Mouse (Mus musculus): ENCODE measurements around the gene Dlg1.

Gene Dlg1

GRCm38 (mm10) chr16:31737081-31737480 is 73.8 kb downstream of the Dlg1 start:
- DNase-seq (ENCODE audit: low read depth, low spot score): no peak

GRCm38 (mm10) chr16:31737761-31738160 is 74.5 kb downstream of the Dlg1 start:
- no peak for DNase-seq (ENCODE audit: low read depth, low spot score)

DNA sequence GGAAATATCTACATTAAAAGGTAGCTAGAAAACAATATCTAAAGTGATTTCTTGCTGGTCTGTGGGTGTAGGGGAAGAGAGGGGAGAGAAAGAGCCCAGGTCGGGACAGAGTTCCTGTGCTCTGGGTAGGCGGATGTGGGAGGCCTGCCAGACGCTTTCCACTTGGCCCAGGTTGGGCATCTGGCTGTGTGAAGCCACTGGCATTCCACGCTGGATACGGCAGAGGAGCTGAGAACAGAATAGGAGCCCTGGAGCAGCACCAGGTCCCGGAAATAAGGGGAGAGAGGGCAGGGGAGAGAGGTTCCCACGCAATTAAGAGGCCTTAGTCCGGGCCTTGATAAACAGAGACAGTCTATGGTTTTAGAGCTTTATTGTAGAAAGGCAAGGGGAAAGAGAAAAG is 77.0 kb downstream of the Dlg1 start:
- no peak for DNase-seq (ENCODE audit: low read depth, low spot score)

DNA sequence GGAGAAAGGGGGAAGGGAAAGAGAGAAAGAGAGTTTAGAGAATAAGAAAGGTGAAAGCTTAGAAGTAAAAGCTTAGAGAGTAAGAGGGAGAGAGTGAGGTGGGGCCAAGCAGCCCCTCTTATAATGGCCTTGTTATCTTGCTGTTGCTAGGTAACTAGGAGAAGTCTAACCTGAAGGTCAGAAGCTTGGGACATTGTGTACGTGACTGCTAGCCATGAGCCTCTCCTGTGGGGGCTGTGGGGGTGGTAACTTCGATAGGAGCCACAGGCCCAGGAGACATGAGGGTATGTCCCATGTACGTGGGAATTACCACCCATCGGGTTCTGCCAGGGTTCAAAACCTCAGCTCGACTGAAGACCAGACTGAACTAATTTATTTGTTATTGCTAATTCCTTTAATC is 77.5 kb downstream of the Dlg1 start:
- DNase-seq (ENCODE audit: low read depth, low spot score): no peak

DNA sequence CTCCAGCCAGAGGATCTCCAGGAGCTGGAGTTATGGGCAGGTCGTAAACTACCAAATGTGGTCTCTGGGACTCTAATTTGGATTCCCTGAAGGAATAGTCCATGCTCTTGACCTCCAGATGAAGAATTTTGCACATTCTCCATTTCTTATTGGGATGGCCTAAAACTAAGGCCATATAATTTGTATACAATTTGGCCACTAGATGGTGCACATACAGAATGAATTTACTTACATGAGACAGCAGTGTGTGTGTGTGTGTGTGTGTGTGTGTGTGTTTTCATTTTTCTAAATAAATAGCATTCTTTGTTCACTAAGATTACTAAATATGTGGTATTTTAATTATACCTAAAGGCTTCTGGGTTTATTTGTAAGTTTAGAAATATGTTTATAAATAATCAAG is 87.3 kb downstream of the Dlg1 start:
- no peak for DNase-seq (ENCODE audit: low read depth, low spot score)

DNA sequence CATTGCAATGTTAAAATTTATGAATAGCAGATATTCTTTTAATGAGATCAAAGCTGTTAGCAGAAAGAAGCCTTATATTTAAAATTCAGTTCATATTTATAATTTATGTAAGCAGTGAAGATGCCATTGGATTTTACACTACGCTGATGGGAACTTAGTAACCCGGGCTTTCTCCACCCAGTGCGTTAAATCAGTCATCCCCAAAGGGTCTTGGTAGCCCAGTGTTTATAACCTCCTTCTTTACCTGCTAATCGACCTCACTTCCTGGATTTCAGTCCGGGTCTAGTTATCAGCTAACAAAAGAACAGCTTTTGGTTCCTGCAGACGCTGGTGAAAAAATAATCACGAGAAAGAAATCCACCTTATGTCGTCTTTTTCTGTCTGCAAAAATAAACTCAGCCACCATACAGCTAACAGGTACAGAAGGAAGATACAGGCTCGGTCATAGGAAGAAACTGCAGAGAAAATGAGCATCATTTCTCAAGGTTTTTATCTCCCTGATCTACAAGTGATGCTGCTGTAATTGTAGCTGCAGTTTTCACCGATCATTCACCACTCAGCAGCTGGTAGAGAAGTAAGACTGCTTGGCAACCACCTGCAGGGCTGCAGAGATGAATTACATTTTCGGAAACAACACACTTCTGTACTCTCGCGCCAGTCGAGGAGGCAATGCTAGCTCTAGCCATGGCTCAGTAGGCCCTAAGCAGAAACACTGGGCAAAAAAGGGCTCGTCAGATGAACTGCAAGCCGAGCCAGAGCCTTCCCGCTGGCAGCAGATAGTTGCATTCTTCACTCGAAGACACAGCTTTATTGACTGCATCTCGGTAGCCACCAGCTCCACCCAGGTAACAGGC is 91.2 kb downstream of the Dlg1 start:
- no peak for DNase-seq (ENCODE audit: low read depth, low spot score)

GRCm38 (mm10) chr16:31755053-31755452 is 91.8 kb downstream of the Dlg1 start:
- DNase-seq (ENCODE audit: low read depth, low spot score): no peak

DNA sequence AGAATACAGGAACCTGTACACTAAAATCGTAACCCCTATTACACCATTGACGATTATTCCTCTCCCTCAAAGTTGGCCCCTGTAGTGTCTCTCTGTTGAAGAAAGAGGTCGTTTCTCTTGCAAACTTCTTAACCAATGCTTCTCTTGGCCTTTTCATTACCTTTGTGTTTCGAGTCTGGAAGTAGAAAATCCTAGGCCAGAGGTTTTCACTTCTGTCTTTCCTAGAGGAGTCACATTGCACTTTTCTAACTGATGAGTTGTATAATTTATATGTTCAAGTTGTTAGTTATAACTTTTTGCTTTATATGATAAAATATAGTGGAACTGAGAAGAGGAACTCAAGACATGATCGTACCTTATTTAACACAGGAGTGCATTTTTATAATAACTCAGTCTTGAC is 93.2 kb downstream of the Dlg1 start:
- DNase-seq (ENCODE audit: low read depth, low spot score): no peak

- no peak for DNase-seq (ENCODE audit: low read depth, low spot score)
Measured at GRCm38 (mm10) chr16:31757606-31758005, 94.4 kb downstream of the Dlg1 start.

- no peak for DNase-seq (ENCODE audit: low read depth, low spot score)
Measured at GRCm38 (mm10) chr16:31759416-31759815, 96.2 kb downstream of the Dlg1 start.

DNA sequence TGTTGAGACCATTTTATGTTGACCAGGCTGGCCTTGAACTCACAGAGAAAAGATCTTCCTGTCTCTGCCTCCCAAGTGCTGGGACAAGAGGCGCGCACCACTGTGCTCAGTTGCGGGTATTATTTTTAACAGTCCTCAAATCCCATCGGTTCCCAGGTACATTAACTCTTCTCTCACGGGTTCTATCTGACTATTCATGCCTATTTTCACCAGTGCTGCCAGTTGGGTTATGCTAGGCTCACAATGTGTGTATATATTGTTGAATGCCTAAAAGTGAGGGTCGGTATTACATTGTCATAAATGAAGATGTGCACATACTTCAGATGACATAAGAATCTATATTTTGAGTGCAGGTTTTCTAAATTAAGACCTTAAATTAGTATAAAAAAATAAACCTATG is 103.1 kb downstream of the Dlg1 start:
- no peak for DNase-seq (ENCODE audit: low read depth, low spot score)

GRCm38 (mm10) chr16:31766715-31767114 is 103.5 kb downstream of the Dlg1 start:
- DNase-seq (ENCODE audit: low read depth, low spot score): no peak

DNA sequence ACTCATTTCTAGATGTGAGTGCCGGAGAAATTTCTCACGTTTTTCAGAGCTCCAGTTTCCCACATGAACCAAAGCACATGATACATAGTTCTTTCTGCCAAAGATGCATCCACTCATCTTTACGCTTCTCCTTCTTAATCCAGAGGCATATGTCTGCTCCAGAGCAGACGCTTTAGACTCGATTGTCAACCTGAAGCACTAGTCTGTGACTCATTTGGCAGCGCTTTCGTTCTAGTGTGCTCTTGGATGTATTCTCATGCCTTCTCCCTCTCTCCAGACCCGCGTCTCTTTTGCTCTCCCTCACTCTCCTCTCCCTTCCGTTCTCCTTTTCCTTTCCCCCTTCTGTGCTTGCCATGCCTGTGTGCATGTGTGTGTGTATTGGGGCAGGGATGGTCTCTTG is 112.7 kb downstream of the Dlg1 start:
- no peak for DNase-seq (ENCODE audit: low read depth, low spot score)

DNA sequence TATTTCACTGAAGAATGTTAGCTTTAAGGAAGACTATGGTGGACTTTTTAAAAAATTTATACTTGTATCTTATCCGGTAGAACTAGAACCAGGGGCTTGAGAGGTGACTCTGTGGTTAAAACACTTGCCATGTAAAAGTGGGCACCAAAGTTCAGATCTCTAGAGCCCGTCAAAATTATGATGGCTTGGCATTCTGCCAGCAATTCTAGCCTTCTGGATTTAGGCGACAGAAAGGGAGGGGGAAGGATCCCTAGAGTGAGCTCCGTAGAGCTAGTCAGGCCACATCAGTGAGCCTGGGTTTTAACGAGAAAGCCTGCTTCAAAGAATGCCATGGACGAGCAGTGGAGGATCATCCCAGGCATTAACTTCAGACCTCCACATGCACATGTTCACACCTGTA is 117.8 kb downstream of the Dlg1 start:
- DNase-seq (ENCODE audit: low read depth, low spot score): no peak

DNA sequence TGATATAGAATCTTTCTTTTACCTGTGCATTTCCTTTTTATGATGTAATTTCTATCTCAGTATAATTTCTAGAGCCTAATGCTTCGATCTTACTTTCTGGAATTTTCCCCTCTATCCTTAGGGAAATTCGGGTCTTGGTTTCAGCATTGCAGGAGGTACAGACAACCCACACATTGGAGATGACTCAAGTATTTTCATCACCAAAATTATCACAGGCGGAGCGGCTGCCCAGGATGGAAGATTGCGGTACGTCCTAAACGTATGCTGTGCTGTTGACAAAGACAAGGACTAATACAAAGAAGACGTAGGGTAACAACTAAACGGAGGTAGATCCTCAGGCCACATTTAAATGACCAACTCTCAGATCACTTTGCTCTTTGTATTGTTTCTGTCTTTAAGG is 126.8 kb downstream of the Dlg1 start:
- DNase-seq (ENCODE audit: low read depth, low spot score): no peak

- DNase-seq (ENCODE audit: low read depth, low spot score): no peak
Measured at GRCm38 (mm10) chr16:31803644-31804043, 140.4 kb downstream of the Dlg1 start.

- no peak for DNase-seq (ENCODE audit: low read depth, low spot score)
Measured at GRCm38 (mm10) chr16:31826049-31826448, 162.8 kb downstream of the Dlg1 start.

DNA sequence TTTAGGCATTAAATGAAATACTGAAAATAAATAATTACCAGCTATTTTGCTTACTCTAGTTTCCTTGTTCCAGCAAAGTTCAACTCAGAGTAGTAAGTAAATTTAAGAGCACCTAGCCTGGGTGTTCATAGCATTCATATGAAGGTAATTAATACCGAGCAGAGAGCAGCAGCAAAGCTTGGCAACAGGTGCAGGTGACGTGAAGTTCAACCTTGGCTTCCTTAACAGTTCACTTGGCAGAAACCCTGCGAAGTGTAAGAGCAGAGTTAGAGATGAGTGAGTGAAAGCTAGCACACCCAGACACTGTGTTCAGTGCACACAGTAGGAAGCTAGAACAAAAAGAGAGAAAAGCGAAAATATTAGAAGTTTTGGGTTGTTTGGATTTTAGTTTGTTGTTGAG is 167.5 kb downstream of the Dlg1 start:
- no peak for DNase-seq (ENCODE audit: low read depth, low spot score)

DNA sequence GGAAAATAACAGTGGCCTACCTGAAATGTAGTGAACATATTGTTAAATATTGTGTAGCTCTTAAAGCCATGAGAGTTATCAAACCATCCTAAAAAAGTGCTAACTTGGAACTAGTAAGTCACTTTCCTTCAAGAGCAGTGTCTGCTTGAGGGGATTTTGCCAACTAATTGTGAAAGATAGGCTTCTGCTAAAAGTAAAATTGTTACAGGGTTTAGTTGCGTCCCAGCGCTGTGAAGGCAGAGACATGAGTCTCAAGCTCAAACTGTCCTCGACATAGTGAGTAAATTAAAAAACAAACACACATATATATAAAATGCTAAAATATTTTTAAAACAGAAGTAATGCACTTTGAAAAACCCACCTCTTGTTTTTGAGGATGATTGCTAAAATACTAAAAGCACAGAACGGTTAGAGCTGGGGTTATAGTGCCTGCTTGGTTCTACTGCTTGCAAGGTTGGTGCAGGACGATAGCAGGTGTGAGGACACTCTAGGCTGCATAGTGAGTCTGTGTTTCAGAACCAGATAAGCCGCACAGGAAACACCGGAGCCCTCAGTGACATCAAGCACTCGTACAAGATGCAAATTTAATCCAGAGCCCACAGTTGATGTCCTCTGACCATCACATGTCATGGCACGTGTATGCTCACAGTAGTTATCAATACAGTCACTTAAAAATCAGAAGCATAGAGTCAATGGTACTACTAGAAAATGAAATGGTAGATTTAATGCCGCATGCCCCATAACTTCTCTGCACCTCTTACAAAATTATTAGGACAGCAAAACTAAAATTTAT is 169.6 kb downstream of the Dlg1 start:
- no peak for DNase-seq (ENCODE audit: low read depth, low spot score)

DNA sequence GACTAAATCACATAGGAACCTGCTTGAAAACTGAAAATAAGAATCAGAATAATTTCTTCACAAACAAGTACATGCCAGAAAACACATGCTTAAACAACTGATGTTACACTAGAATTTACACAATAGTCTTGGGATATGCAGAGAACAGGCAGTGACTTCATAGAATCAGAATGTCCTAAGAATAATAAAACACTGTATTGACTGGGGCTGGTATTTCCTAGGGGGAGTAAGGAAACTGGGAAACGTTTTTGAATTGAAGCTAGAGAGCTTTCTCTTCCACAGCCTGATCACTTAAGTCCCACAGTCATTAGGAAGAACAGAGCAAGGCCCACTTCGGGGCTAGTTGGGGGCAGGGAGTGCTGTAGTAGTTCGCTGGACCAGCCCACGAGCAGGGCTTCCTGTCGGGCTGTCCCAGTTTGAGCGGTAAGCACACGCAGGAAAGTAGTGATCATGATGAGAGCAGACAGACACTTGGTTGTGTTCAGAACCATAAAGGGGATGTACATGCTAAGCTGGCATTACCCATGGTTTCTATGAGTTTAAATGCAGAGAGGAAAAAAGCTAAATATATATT is 170.9 kb downstream of the Dlg1 start:
- DNase-seq (ENCODE audit: low read depth, low spot score): no peak

DNA sequence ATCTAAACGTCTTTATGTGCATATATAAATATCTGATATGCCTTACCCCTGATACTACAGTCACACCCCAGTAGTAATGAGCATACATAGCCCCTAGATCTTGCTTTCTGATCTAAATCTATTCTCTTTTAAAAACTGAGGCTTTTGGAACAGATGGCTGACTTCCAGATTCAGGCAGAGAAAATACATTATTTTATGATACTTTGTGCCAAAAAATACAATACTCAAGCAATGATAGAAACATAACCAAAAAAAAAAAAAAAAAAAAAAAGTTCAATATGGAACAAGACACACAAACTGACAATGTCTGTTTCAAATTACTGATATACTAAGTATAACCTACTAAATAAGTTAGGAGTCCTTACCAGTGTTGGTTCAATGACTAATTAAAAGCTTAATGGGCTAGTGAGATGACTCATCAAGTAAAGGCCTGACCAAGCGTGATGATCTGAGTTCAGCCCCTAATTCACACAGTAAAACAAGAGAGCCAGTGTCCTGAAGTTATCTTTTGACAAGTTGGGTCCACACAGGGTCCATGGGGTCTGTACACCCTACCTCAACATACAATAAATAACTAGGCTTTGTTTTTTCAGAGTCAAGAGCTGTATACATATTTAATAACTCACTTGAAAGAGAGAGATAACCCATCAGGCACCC is 171.5 kb downstream of the Dlg1 start:
- no peak for DNase-seq (ENCODE audit: low read depth, low spot score)

DNA sequence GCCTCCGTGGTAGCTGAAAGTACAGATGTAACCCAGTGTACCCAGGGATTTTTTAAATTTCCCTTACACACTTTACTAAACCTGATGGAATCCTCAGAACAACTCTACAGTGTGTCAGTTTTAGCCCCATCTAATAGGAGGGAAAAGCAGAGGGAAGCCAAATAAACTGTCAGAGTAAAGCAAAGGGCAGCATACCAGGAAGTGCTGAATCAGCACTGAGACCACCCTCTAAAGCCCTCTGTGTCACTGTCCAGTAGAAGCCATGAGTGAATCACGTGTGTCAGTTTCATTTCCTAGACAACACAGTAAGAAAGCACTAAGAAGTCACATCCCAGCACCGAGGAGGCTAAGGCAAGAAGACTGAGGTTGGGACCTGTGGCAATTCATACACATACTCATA is 174.1 kb downstream of the Dlg1 start:
- DNase-seq (ENCODE audit: low read depth, low spot score): no peak
